Mouse (Mus musculus) embryonic facial prominence, embryonic 10.5 days (tissue): ENCODE results near the gene Rbfox3. TPM values are rescaled to one million over a fixed set of nuclear protein-coding genes. Genes with fewer than 3 reads are reported as not detected.
A peak's percentile ranks its signal among the peaks of the same experiment; 100 is the strongest.

ENCODE experiments used
- DNase-seq: peaks from one replicate; pipeline ENCODE4 v3.0.0-alpha.2; 2017; ENCODE audit warnings: low spot score
- H3K27ac ChIP-seq: fragments of 300-500 bp; sonication (generic); replicated peaks from 2 replicates; pipeline ENCODE4 v1.5.1; 2016; ENCODE audit warnings: mild to moderate bottlenecking
- H3K27me3 ChIP-seq: fragments of 300-500 bp; sonication (generic); replicated peaks from 2 replicates; pipeline ENCODE4 v1.6.1; 2016; ENCODE audit warnings: low read depth, mild to moderate bottlenecking; ENCODE audit not compliant: poor library complexity, severe bottlenecking
- H3K36me3 ChIP-seq: fragments of 300-500 bp; sonication (generic); replicated peaks from 2 replicates; pipeline ENCODE4 v1.6.1; 2016; ENCODE audit warnings: mild to moderate bottlenecking, moderate library complexity
- H3K4me1 ChIP-seq: fragments of 300-500 bp; sonication (generic); 2 replicates; pipeline ENCODE4 v1.6.1; 2016
- H3K4me3 ChIP-seq: fragments of 300-500 bp; sonication (generic); 2 replicates; pipeline ENCODE4 v1.5.1; 2016; ENCODE audit warnings: mild to moderate bottlenecking, moderate library complexity
- H3K9me3 ChIP-seq: fragments of 300-500 bp; sonication (generic); 2 replicates; pipeline ENCODE4 v1.6.1; 2016; ENCODE audit warnings: mild to moderate bottlenecking
- WGBS: fragments of 180-500 bp; shearing (Covaris S2); methylation state at CpG from one replicate; pipeline ENCODE4 v1.1.7; 2016; 5-methylcytosine and 5-hydroxymethylcytosine counted together
- polyA plus RNA-seq: library from polyadenylated mRNA; unstranded; fragments of >200 nt; fragmentation: Nextera tagmentation; extraction: Ambion mirVana; gene quantifications from 2 replicates; pipeline ENCODE4 v1.2.1, GENCODE M21; 2016

Gene Rbfox3
- polyA plus RNA-seq, 1 experiment from 2014 or later = 2.3 TPM

DNA sequence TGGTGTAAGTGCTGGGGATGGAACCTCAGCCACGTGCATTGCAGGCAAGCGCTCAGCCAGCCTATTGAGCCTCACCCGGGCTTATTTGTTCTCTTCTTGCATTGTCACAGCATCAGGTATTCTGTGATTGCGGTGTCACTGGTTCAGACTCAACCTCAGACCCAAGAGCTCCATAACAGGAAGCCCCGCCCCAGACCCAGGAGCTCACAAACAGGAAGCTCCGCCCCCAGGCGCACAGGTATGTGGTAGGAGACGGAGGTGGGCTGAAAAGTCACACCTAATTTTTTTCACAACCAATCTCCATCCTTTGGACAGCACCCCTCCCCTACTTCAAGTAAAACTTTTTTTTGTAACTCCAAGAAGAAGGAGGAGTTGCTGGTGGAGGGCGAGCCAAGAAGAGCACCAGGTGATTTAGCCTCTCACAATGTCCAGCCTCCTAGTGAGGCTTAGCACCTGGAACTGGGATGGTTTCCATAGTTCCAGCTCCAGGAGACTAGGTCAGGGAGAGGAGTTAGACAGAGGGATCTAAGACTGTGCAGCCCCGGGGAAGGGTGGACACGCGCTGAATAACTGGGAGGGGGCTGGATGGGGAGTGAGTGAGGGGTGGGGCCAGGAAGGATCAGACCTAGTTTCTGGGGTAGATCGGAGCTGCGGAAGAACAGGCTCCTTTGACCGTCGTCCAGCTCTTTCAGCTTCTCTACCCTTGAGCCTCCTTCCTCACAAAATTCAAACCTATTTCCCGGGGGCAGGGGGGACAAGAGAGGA is 302.0 kb downstream of the Rbfox3 start:
- H3K4me3 ChIP-seq = peak overlapping the region; percentile 33; the same call in 1 of the 2 replicates
- peaks cover 14% of the 10 kb centered on the region for H3K4me1 ChIP-seq
- DNase-seq = no peak
- no peak overlapping the region for H3K27ac ChIP-seq
- H3K27me3 ChIP-seq = peaks cover 25% of the 10 kb centered on the region
- H3K9me3 ChIP-seq = no peaks in the 10 kb centered on the region
- 8% methylated on average over 17 of the region's 17 CpGs for WGBS
- H3K36me3 ChIP-seq = no peaks in the 10 kb centered on the region

GRCm38 (mm10) chr11:118607927-118608326 is 303.5 kb downstream of the Rbfox3 start:
- no peaks in the 10 kb centered on the region for H3K36me3 ChIP-seq
- no peak overlapping the region for H3K4me3 ChIP-seq
- H3K9me3 ChIP-seq = no peaks in the 10 kb centered on the region
- DNase-seq = no peak
- 54% methylated on average over 8 of the region's 8 CpGs for WGBS
- peaks cover 25% of the 10 kb centered on the region for H3K27me3 ChIP-seq
- peaks cover 18% of the 10 kb centered on the region for H3K4me1 ChIP-seq
- no peak overlapping the region for H3K27ac ChIP-seq

DNA sequence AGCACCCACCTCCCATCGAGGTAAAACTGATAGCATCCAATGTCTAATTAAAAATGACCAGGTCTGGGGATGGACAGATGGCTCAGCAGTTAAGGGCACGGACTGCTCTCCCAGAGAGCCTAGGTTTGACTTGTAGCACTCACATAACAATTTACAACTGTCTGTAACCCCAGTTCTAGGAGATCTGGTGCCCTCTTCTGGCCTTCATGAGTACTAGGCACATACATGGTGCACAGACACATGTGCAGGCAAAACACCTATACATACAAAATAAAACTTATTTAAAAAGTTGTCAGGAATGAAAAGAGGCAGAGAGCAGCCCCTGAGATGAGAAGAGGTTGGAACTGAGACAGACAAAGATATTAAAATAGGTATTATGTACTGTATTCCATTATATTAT is 305.8 kb downstream of the Rbfox3 start:
- Histone ChIP-seq H3K9me3 (no peaks in the 10 kb centered on the region), H3K4me3 (no peak overlapping the region), H3K4me1 (peaks cover 19% of the 10 kb centered on the region), H3K27ac (no peak overlapping the region), H3K36me3 (no peaks in the 10 kb centered on the region), H3K27me3 (peaks cover 35% of the 10 kb centered on the region)
- whole genome bisulfite sequencing = 77% methylated on average over 2 of the region's 2 CpGs
- no peak for DNase-seq

DNA sequence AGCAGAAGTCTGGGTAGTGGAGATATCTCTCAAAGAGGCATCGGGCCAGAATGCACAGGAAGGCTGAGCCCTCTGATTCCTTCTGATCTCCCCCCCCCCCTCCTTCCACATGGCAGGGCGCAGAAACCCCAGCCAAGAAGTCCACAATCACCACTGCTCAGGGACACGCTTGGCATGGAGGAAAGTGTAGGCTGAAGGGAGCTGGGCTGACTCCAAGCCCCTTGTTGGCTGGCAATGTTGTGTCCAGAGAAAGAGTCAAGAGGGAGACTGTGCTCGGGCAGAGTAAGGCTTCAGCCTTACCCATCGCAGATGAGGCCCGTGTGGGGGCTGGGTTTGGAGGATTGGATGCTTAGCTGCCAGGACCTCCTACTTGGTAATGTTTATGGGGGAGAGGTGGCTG is 307.2 kb downstream of the Rbfox3 start:
- H3K27me3 ChIP-seq = peaks cover 32% of the 10 kb centered on the region
- WGBS = 70% methylated on average over 6 of the region's 6 CpGs
- DNase-seq = no peak
- H3K4me3 ChIP-seq = no peak overlapping the region
- H3K27ac ChIP-seq = no peak overlapping the region
- H3K36me3 ChIP-seq = no peaks in the 10 kb centered on the region
- H3K9me3 ChIP-seq = no peaks in the 10 kb centered on the region
- H3K4me1 ChIP-seq = peaks cover 14% of the 10 kb centered on the region

- Histone ChIP-seq H3K4me1 (peaks cover 14% of the 10 kb centered on the region), H3K27me3 (peaks cover 28% of the 10 kb centered on the region), H3K4me3 (no peak overlapping the region), H3K27ac (no peak overlapping the region), H3K9me3 (no peaks in the 10 kb centered on the region), H3K36me3 (no peaks in the 10 kb centered on the region)
- 3% methylated on average over 10 of the region's 10 CpGs for WGBS
- DNase-seq = peak; percentile 86
Observed at GRCm38 (mm10) chr11:118603126-118603525, 308.3 kb downstream of the Rbfox3 start.

DNA sequence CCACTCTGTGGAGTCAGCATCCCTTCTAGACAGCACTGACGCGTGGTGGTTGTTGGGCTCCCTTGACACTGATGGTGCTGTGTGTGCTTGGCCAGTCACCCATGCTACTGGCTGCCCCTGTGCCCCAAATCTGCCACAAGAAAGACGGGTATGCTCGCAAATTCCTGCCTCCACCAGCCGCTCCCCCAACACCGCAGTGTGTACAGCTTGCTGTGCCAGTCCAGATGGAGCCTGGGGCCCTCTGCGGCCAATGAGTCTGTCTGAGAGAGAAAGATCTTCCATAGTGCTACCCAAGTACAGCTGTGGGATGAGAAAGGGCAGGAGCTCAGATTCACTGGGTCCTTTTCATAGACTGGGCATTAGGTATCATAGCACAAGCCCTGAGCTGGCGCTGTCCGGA is 309.9 kb downstream of the Rbfox3 start:
- H3K36me3 ChIP-seq = no peaks in the 10 kb centered on the region
- no peak overlapping the region for H3K4me3 ChIP-seq
- H3K27me3 ChIP-seq = peaks cover 28% of the 10 kb centered on the region
- no peak overlapping the region for H3K27ac ChIP-seq
- H3K4me1 ChIP-seq = peaks cover 14% of the 10 kb centered on the region
- DNase-seq = no peak
- WGBS = 61% methylated on average over 9 of the region's 9 CpGs
- H3K9me3 ChIP-seq = no peaks in the 10 kb centered on the region

- no peak for DNase-seq
- WGBS = 3% methylated on average over 9 of the region's 9 CpGs
- Histone ChIP-seq H3K27ac (no peak overlapping the region), H3K4me3 (no peak overlapping the region), H3K36me3 (no peaks in the 10 kb centered on the region), H3K4me1 (peaks cover 14% of the 10 kb centered on the region), H3K9me3 (no peaks in the 10 kb centered on the region), H3K27me3 (peaks cover 28% of the 10 kb centered on the region)
Observed at GRCm38 (mm10) chr11:118600168-118600567, 311.2 kb downstream of the Rbfox3 start.

DNA sequence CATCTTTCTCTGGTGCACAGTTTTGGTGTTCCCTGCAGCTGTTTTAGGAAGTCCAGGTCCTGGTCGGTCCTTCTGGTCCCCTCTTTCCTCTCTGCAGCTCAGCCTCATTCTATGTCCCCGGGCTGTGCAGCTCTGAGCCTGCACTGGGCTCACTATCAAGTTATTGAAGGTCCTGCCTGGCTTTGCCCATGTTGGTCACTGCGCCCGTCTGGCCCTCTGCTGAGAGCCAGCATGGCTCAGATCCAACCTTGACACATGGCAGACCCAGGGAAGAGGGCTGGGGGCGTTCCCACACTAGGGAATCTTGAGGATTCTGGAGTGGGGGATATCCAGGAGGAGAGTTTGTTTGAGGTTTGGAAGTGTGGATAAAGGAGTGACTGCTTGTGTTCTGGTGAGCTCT is 312.7 kb downstream of the Rbfox3 start:
- H3K9me3 ChIP-seq = no peaks in the 10 kb centered on the region
- no peaks in the 10 kb centered on the region for H3K36me3 ChIP-seq
- H3K27me3 ChIP-seq = peaks cover 28% of the 10 kb centered on the region
- DNase-seq = no peak
- H3K4me3 ChIP-seq = no peak overlapping the region
- WGBS = 76% methylated on average over 5 of the region's 5 CpGs
- no peak overlapping the region for H3K27ac ChIP-seq
- peaks cover 14% of the 10 kb centered on the region for H3K4me1 ChIP-seq

- Histone ChIP-seq H3K36me3 (no peaks in the 10 kb centered on the region), H3K9me3 (no peaks in the 10 kb centered on the region), H3K27ac (no peak overlapping the region), H3K27me3 (no peaks in the 10 kb centered on the region; the same call in 1 of the 2 replicates), H3K4me3 (no peak overlapping the region), H3K4me1 (no peaks in the 10 kb centered on the region)
- peak; percentile 93 for DNase-seq
- 5% methylated on average over 15 of the region's 15 CpGs for WGBS
Observed at GRCm38 (mm10) chr11:118584826-118585225, 326.6 kb downstream of the Rbfox3 start.

GRCm38 (mm10) chr11:118583989-118584388 is 327.4 kb downstream of the Rbfox3 start:
- H3K4me1 ChIP-seq = no peaks in the 10 kb centered on the region
- 83% methylated on average over 1 of the region's 1 CpGs for WGBS
- DNase-seq = no peak
- H3K27ac ChIP-seq = no peak overlapping the region
- no peaks in the 10 kb centered on the region; the same call in 1 of the 2 replicates for H3K27me3 ChIP-seq
- no peak overlapping the region for H3K4me3 ChIP-seq
- no peaks in the 10 kb centered on the region for H3K36me3 ChIP-seq
- H3K9me3 ChIP-seq = no peaks in the 10 kb centered on the region

DNA sequence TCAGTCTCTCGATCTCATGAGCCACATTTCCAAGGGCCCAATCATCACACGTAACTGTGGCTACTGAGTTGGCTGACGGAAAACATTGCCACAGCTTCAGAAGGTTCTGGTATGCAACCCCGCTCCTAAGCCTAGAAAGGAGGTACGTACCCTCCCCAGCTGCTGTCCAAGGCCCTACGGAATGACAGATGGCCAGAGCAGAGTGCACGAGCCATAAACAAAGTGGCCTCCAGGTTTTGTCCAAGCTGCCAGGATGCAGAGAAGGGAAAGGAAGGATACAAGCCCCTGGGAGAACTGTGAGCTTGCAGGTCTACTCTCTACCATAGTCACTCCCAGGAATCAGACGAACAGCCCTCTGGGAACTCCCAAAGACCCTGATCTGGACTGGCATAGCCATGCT is 327.8 kb downstream of the Rbfox3 start:
- 87% methylated on average over 8 of the region's 8 CpGs for WGBS
- H3K27ac ChIP-seq = no peak overlapping the region
- DNase-seq = no peak

GRCm38 (mm10) chr11:118581019-118581418 is 330.4 kb downstream of the Rbfox3 start:
- DNase-seq = no peak
- H3K9me3 ChIP-seq = no peaks in the 10 kb centered on the region
- no peaks in the 10 kb centered on the region for H3K36me3 ChIP-seq
- no peak overlapping the region for H3K27ac ChIP-seq
- peaks cover 15% of the 10 kb centered on the region for H3K27me3 ChIP-seq
- no peaks in the 10 kb centered on the region for H3K4me1 ChIP-seq
- no peak overlapping the region for H3K4me3 ChIP-seq
- 52% methylated on average over 4 of the region's 4 CpGs for WGBS

More for the DNA sequence above, 327.8 kb downstream of the Rbfox3 start:
- no peaks in the 10 kb centered on the region for H3K4me1 ChIP-seq
- no peak overlapping the region for H3K4me3 ChIP-seq
- no peaks in the 10 kb centered on the region; the same call in 1 of the 2 replicates for H3K27me3 ChIP-seq
- H3K9me3 ChIP-seq = no peaks in the 10 kb centered on the region
- H3K36me3 ChIP-seq = no peaks in the 10 kb centered on the region

DNA sequence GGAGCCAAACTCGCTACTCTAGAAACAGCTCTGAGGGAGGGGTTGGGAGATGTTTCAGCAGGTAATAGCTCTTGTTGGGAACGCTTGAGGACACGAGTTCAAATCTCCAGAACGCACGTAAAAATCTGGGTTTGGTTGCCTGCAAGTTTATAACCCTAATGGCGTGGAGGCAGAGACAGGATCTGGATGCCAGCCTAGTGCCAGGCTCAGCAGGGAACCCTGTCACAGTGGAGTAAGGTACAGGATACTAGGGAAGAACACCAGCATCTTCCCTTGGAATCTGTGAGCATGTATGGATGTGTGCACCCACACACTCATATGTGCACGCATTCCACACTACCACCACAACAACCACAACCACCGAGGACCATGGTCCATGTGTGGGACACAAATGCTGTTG is 331.8 kb downstream of the Rbfox3 start:
- no peak overlapping the region for H3K4me3 ChIP-seq
- no peaks in the 10 kb centered on the region for H3K4me1 ChIP-seq
- peaks cover 28% of the 10 kb centered on the region for H3K27me3 ChIP-seq
- H3K36me3 ChIP-seq = no peaks in the 10 kb centered on the region
- H3K27ac ChIP-seq = no peak overlapping the region
- DNase-seq = no peak
- H3K9me3 ChIP-seq = no peaks in the 10 kb centered on the region
- 85% methylated on average over 8 of the region's 8 CpGs for WGBS
